Mouse (Mus musculus) stomach, embryonic 16.5 days (tissue): ENCODE results near the gene Usp45. TPM values are rescaled to one million over a fixed set of nuclear protein-coding genes. Genes with fewer than 3 reads are reported as not detected.

ENCODE experiments used
- ATAC-seq: fragments of 200-750 bp; cut with Nextera tagmentation; 2 replicates; pipeline ENCODE4 v1.8.0; 2017; ENCODE audit warnings: moderate number of reproducible peaks, moderate TSS enrichment; ENCODE audit not compliant: insufficient read depth, low FRiP score
- H3K27ac ChIP-seq: fragments of 300-500 bp; sonication (generic); 2 replicates; pipeline ENCODE4 v1.5.1; 2014; ENCODE audit warnings: low read length
- H3K27me3 ChIP-seq: fragments of 300-500 bp; sonication (generic); 2 replicates; pipeline ENCODE4 v1.6.1; 2014; ENCODE audit warnings: low read length, control low read depth, mixed read lengths; ENCODE audit not compliant: control insufficient read depth, insufficient read depth
- H3K36me3 ChIP-seq: fragments of 300-500 bp; sonication (generic); 2 replicates; pipeline ENCODE4 v1.6.1; 2014; ENCODE audit warnings: low read length; ENCODE audit not compliant: control insufficient read depth, insufficient read depth
- H3K4me1 ChIP-seq: fragments of 300-500 bp; sonication (generic); 2 replicates; pipeline ENCODE4 v1.6.1; 2014; ENCODE audit warnings: low read length, control low read depth, mixed read lengths; ENCODE audit not compliant: control insufficient read depth, insufficient read depth
- H3K4me2 ChIP-seq: fragments of 300-500 bp; sonication (generic); 2 replicates; pipeline ENCODE4 v1.6.1; 2014; ENCODE audit warnings: low read depth, low read length, mixed read lengths
- H3K4me3 ChIP-seq: fragments of 300-500 bp; sonication (generic); replicated peaks from 2 replicates; pipeline ENCODE4 v1.5.1; 2014; ENCODE audit warnings: mild to moderate bottlenecking, low read length
- H3K9ac ChIP-seq: fragments of 300-500 bp; sonication (generic); 2 replicates; pipeline ENCODE4 v1.6.1; 2014; ENCODE audit warnings: low read length
- H3K9me3 ChIP-seq: fragments of 300-500 bp; sonication (generic); replicated peaks from 2 replicates; pipeline ENCODE4 v1.6.1; 2016; ENCODE audit warnings: low read length, control low read depth; ENCODE audit not compliant: control insufficient read depth
- WGBS: fragments of 180-500 bp; shearing (Covaris S2); extraction: QIAGEN DNeasy Blood & Tissue Kit; methylation state at CpG from one replicate; pipeline ENCODE4 v1.1.7; 2014; 5-methylcytosine and 5-hydroxymethylcytosine counted together
- polyA plus RNA-seq: library from polyadenylated mRNA; unstranded; fragments of >200 nt; fragmentation: Nextera tagmentation; extraction: Ambion mirVana; gene quantifications from 2 replicates; pipeline ENCODE4 v1.2.1, GENCODE M21; 2015

Gene Usp45
- polyA plus RNA-seq, 1 experiment from 2014 or later = 9.9 TPM

- Histone ChIP-seq H3K27ac (no peak overlapping the region), H3K4me2 (no peak overlapping the region), H3K36me3 (peaks cover 9% of the 10 kb centered on the region; the same call in 1 of the 2 replicates), H3K27me3 (no peaks in the 10 kb centered on the region), H3K4me1 (0 out of 2 replicates have a peak, but pooled peaks cover 5% of the 10 kb centered on the region), H3K4me3 (no peak overlapping the region), H3K9me3 (no peaks in the 10 kb centered on the region), H3K9ac (no peak overlapping the region)
- no peak for ATAC-seq
- WGBS = 87% methylated on average over 12 of the region's 12 CpGs
Measured at GRCm38 (mm10) chr4:21780816-21781726, 14.1 kb downstream of the Usp45 start.

GRCm38 (mm10) chr4:21786268-21786667 lies 19.3 kb downstream of the Usp45 start:
- H3K4me3 ChIP-seq = no peak overlapping the region
- no peaks in the 10 kb centered on the region for H3K4me1 ChIP-seq
- no peaks in the 10 kb centered on the region for H3K27me3 ChIP-seq
- H3K9me3 ChIP-seq = no peaks in the 10 kb centered on the region
- no peak for ATAC-seq
- no peak overlapping the region for H3K9ac ChIP-seq
- no peak overlapping the region for H3K4me2 ChIP-seq
- no peak overlapping the region for H3K27ac ChIP-seq
- WGBS = 94% methylated on average over 12 of the region's 12 CpGs
- H3K36me3 ChIP-seq = peaks cover 13% of the 10 kb centered on the region

- H3K9ac ChIP-seq = no peak overlapping the region
- H3K27me3 ChIP-seq = no peaks in the 10 kb centered on the region
- H3K36me3 ChIP-seq = peaks cover 8% of the 10 kb centered on the region; the same call in 1 of the 2 replicates
- H3K4me3 ChIP-seq = no peak overlapping the region
- no peak overlapping the region for H3K4me2 ChIP-seq
- WGBS = 89% methylated on average over 6 of the region's 6 CpGs
- no peaks in the 10 kb centered on the region for H3K4me1 ChIP-seq
- no peak for ATAC-seq
- no peaks in the 10 kb centered on the region for H3K9me3 ChIP-seq
- no peak overlapping the region for H3K27ac ChIP-seq
Measured at GRCm38 (mm10) chr4:21788903-21789302, 21.9 kb downstream of the Usp45 start.

- Histone ChIP-seq H3K4me3 (no peak overlapping the region), H3K9me3 (no peaks in the 10 kb centered on the region), H3K27me3 (no peaks in the 10 kb centered on the region), H3K27ac (no peak overlapping the region), H3K36me3 (peaks cover 8% of the 10 kb centered on the region; the same call in 1 of the 2 replicates), H3K4me1 (no peaks in the 10 kb centered on the region), H3K4me2 (no peak overlapping the region), H3K9ac (no peak overlapping the region)
- no peak for ATAC-seq
- WGBS = 84% methylated on average over 4 of the region's 4 CpGs
Measured at GRCm38 (mm10) chr4:21789836-21790235, 22.9 kb downstream of the Usp45 start.

GRCm38 (mm10) chr4:21793631-21794030 lies 26.7 kb downstream of the Usp45 start:
- Histone ChIP-seq H3K27ac (no peak overlapping the region), H3K4me1 (no peaks in the 10 kb centered on the region), H3K36me3 (peaks cover 6% of the 10 kb centered on the region; the same call in 1 of the 2 replicates), H3K27me3 (no peaks in the 10 kb centered on the region), H3K4me3 (no peak overlapping the region), H3K9ac (no peak overlapping the region), H3K4me2 (no peak overlapping the region), H3K9me3 (no peaks in the 10 kb centered on the region)
- 41% methylated on average over 3 of the region's 3 CpGs for WGBS
- no peak for ATAC-seq

- WGBS = 93% methylated on average over 1 of the region's 1 CpGs
- H3K36me3 ChIP-seq = peaks cover 12% of the 10 kb centered on the region; the same call in 1 of the 2 replicates
Measured at GRCm38 (mm10) chr4:21801013-21801412, 34.1 kb downstream of the Usp45 start.

GRCm38 (mm10) chr4:21801620-21802019 lies 34.7 kb downstream of the Usp45 start:
- 89% methylated on average over 2 of the region's 2 CpGs for WGBS
- Histone ChIP-seq H3K4me1 (no peaks in the 10 kb centered on the region), H3K27me3 (no peaks in the 10 kb centered on the region), H3K9me3 (no peaks in the 10 kb centered on the region), H3K4me3 (no peak overlapping the region), H3K36me3 (peaks cover 12% of the 10 kb centered on the region; the same call in 1 of the 2 replicates), H3K9ac (no peak overlapping the region), H3K4me2 (no peak overlapping the region), H3K27ac (no peak overlapping the region)
- no peak for ATAC-seq

More at GRCm38 (mm10) chr4:21801013-21801412, 34.1 kb downstream of the Usp45 start:
- Histone ChIP-seq H3K9ac (no peak overlapping the region), H3K4me3 (no peak overlapping the region), H3K4me1 (no peaks in the 10 kb centered on the region), H3K27me3 (no peaks in the 10 kb centered on the region), H3K9me3 (no peaks in the 10 kb centered on the region), H3K4me2 (no peak overlapping the region), H3K27ac (no peak overlapping the region)
- no peak for ATAC-seq

GRCm38 (mm10) chr4:21807204-21807603 lies 40.2 kb downstream of the Usp45 start:
- H3K27me3 ChIP-seq = no peaks in the 10 kb centered on the region
- H3K27ac ChIP-seq = no peak overlapping the region
- peaks cover 9% of the 10 kb centered on the region; the same call in 1 of the 2 replicates for H3K36me3 ChIP-seq
- H3K4me2 ChIP-seq = no peak overlapping the region
- ATAC-seq = no peak
- H3K9me3 ChIP-seq = no peaks in the 10 kb centered on the region
- H3K4me3 ChIP-seq = no peak overlapping the region
- H3K4me1 ChIP-seq = no peaks in the 10 kb centered on the region
- H3K9ac ChIP-seq = no peak overlapping the region
- WGBS = 83% methylated on average over 5 of the region's 5 CpGs

GRCm38 (mm10) chr4:21810608-21811007 lies 43.7 kb downstream of the Usp45 start:
- Histone ChIP-seq H3K36me3 (no peaks in the 10 kb centered on the region), H3K27ac (no peak overlapping the region), H3K4me2 (no peak overlapping the region), H3K4me3 (no peak overlapping the region), H3K4me1 (no peaks in the 10 kb centered on the region), H3K9me3 (no peaks in the 10 kb centered on the region), H3K9ac (no peak overlapping the region), H3K27me3 (no peaks in the 10 kb centered on the region)
- WGBS = 77% methylated on average over 3 of the region's 3 CpGs
- no peak for ATAC-seq
